In the genomic region with DNA sequence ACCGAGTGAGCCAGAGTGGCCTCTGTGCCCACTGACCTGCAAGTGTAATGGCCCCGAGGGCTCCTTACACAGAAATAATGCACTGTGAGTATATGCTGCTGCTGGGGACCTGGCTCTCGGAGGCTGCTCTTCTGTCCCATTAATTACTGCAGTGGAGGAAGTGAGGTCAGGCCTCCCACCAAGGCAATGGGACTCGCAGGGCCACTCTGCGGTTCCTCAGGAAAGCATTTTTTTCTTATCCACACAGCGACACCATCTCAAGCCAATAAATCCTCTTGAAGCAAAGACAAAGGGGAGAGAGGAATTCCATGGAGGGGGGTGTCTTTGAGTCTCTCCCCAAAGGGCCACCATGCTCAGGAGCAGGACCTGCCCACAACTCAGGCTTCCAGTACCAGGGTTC, we compare ENCODE assay signal across 30 mouse cellular contexts.
A peak's percentile ranks its signal among the peaks of the same experiment; 100 is the strongest.
DNase-seq lines count a peak whose midpoint lies in the region; ATAC-seq and TF ChIP-seq lines count a peak whose summit lies in the region.
"Had no signal": no experiment of that assay in that cellular context is flagged by ENCODE, and none has a peak within 500 bp of the region (broad histone marks: within the 10 kb centered on the region; RNA-seq: fewer than 3 reads in every experiment).

No protein-coding gene starts in this region.

- no peaks in the 10 kb centered on the region for H3K27me3 ChIP-seq in kidney, adult 2 months (replicated peaks; ENCODE audit: control insufficient read depth, insufficient read depth, low read length)
- no peaks in the 10 kb centered on the region for H3K27me3 ChIP-seq in kidney, embryonic 16.5 days (ENCODE audit: insufficient read depth, low read length)
- H3K27me3 ChIP-seq: forebrain, embryonic 13.5 days; liver, embryonic 12.5 days; midbrain, embryonic 12.5 days; neural tube, embryonic 12.5 days; stomach, embryonic 15.5 days had no signal

- H3K9me3 ChIP-seq in kidney, embryonic 16.5 days (ENCODE audit: low read length): no peaks in the 10 kb centered on the region
- H3K9me3 ChIP-seq: forebrain, embryonic 13.5 days; hindbrain, embryonic 13.5 days; limb, embryonic 12.5 days; liver, embryonic 12.5 days; midbrain, embryonic 12.5 days; neural tube, embryonic 12.5 days; stomach, embryonic 15.5 days had no signal

- H3K9ac ChIP-seq in kidney, embryonic 16.5 days (replicated peaks; ENCODE audit: low read length): no peak overlapping the region
- H3K9ac ChIP-seq: forebrain, embryonic 13.5 days; hindbrain, embryonic 13.5 days; limb, embryonic 12.5 days; liver, embryonic 12.5 days; liver, postnatal 0 days; midbrain, embryonic 12.5 days; neural tube, embryonic 12.5 days; stomach, embryonic 15.5 days had no signal

- TF ChIP-seq POLR2A in kidney, adult 2 months (IDR thresholded peaks at IDR 0.05; ENCODE audit: low read depth, low read length): no peak

- H3K4me1 ChIP-seq in kidney, adult 2 months (ENCODE audit: control insufficient read depth, insufficient read depth, low read length): no peaks in the 10 kb centered on the region
- peaks cover 51% of the 10 kb centered on the region for H3K4me1 ChIP-seq in kidney, embryonic 16.5 days (ENCODE audit: insufficient read depth, low read length)
- H3K4me1 ChIP-seq: forebrain, embryonic 13.5 days had no signal

- no peak overlapping the region for H3K4me2 ChIP-seq in kidney, embryonic 16.5 days (replicated peaks; ENCODE audit: low read depth, low read length)
- H3K4me2 ChIP-seq: forebrain, embryonic 13.5 days; hindbrain, embryonic 13.5 days; limb, embryonic 12.5 days; liver, embryonic 12.5 days; midbrain, embryonic 12.5 days; neural tube, embryonic 12.5 days; stomach, embryonic 15.5 days had no signal

- DNase-seq in embryo, embryonic 10 days (ENCODE audit: low spot score): peak; percentile 31
- no peak for DNase-seq in embryo, embryonic 9.5 days (ENCODE audit: extremely low spot score)
- peak; percentile 33 for DNase-seq in kidney, adult 2 months
- peak; percentile 42 to 62 for DNase-seq in kidney, postnatal 4 days
- no peak for DNase-seq in kidney, postnatal 36 days
- DNase-seq in retina, postnatal 1 day: peak; percentile 44
- no peak for DNase-seq in right cerebral cortex, postnatal 36 days (ENCODE audit: low spot score in 2 of 2)
- DNase-seq: adrenal gland, adult 2 months; adrenal gland, postnatal 36 days; cerebellum, adult 2 months; cerebellum, postnatal 14 days; gastrocnemius, postnatal 10 days; heart, postnatal 4 days; liver, postnatal 0 days; lung, postnatal 36 days; right cerebral cortex, postnatal 14 days; thymus, adult 18-20 months; thymus, postnatal 25 days had no signal

- H3K27ac ChIP-seq in kidney, adult 2 months (ENCODE audit: insufficient read depth, low read depth, low read length): no peak overlapping the region
- H3K27ac ChIP-seq in kidney, embryonic 16.5 days (ENCODE audit: low read length): no peak overlapping the region
- H3K27ac ChIP-seq: forebrain, embryonic 13.5 days; hindbrain, embryonic 13.5 days; limb, embryonic 12.5 days; liver, embryonic 12.5 days; midbrain, embryonic 12.5 days; neural tube, embryonic 12.5 days; stomach, embryonic 15.5 days had no signal

- no peaks in the 10 kb centered on the region for H3K36me3 ChIP-seq in kidney, adult 2 months (ENCODE audit: control insufficient read depth, insufficient read depth, low read length)
- H3K36me3 ChIP-seq in kidney, embryonic 16.5 days (ENCODE audit: insufficient read depth, low read length): no peaks in the 10 kb centered on the region
- H3K36me3 ChIP-seq: hindbrain, embryonic 13.5 days; limb, embryonic 12.5 days; liver, embryonic 12.5 days; midbrain, embryonic 12.5 days; neural tube, embryonic 12.5 days; stomach, embryonic 15.5 days had no signal

- ATAC-seq in kidney, embryonic 16.5 days (ENCODE audit: low FRiP score, low TSS enrichment): no peak
- ATAC-seq: activated CD4-positive, CD25-positive, alpha-beta regulatory T cell, adult 4 months; forebrain, embryonic 13.5 days; intestine, embryonic 16.5 days; liver, embryonic 12.5 days; liver, postnatal 0 days had no signal

- no peak for TF ChIP-seq CTCF in kidney, adult 2 months (conservative IDR thresholded peaks at IDR 0.05; ENCODE audit: insufficient read depth, insufficient read length, low read depth, low read length)

- no peak overlapping the region for H3K4me3 ChIP-seq in kidney, adult 2 months (ENCODE audit: insufficient read depth, low read depth, low read length)
- no peak overlapping the region for H3K4me3 ChIP-seq in kidney, embryonic 16.5 days (ENCODE audit: low read length)
- H3K4me3 ChIP-seq: erythroblast, embryonic 14.5 days; forebrain, embryonic 13.5 days; hindbrain, embryonic 13.5 days; limb, embryonic 12.5 days; liver, embryonic 12.5 days; midbrain, embryonic 12.5 days; myocyte; neural tube, embryonic 12.5 days; stomach, embryonic 15.5 days had no signal

- WGBS in kidney, adult 2 months: 26% methylated on average over 6 of the region's 6 CpGs
- WGBS in kidney, embryonic 16.5 days: 7% methylated on average over 6 of the region's 6 CpGs

Comparison
In these comparisons a context has a peak if more than half of its experiments do, and no peak if none do; other contexts are left out.
1. DNase-seq: peak in embryo, embryonic 10 days (single experiment), kidney, adult 2 months (single experiment), kidney, postnatal 4 days (2 of 2) and retina, postnatal 1 day (single experiment); none in embryo, embryonic 9.5 days (single experiment), kidney, postnatal 36 days (0 of 2) and right cerebral cortex, postnatal 36 days (0 of 2).